Mouse (Mus musculus): ENCODE measurements around the gene Kif13a. TPM values are rescaled to one million over a fixed set of nuclear protein-coding genes. Genes with fewer than 3 reads are reported as not detected.

The Kif13a gene
- polyA plus RNA-seq, 1 experiment: 33.5 TPM

DNA sequence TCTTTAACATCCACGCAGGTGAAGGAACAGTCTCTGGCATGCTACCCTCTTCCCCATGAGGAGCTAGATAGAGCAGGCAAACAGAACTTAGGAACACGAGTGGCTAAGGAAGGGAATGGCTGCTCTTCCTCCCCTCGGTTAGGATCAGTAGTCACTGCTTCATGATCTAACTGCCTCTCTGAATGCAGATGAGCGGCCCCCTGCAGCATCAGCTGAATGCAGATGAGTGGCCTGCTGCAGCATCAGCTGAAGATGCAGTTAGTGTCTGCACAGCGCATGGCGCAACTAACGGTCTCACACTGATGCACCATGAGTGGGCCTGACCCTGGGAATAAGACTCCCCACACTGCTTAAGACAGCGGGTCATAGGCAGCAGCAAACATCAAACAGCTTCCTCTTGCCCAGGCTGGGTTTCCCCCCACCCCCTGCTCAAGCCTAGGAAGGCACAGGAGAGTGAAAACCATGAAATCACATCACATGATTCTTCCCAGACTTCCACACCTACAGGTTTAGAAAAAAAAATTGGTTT lies 170.3 kb downstream of the Kif13a start:
- no peak for TF ChIP-seq CTCF (IDR thresholded peaks at IDR 0.05; ENCODE audit: extremely low read depth, insufficient read length, insufficient replicate concordance, low read depth, low read length)
- TF ChIP-seq POLR2A (IDR thresholded peaks at IDR 0.05; ENCODE audit: low read depth, low read length): no peak
- WGBS: 86% methylated on average over 8 of the region's 8 CpGs
- no peak overlapping the region for H3K27ac ChIP-seq (ENCODE audit: insufficient read depth, low read depth, low read length)
- H3K4me3 ChIP-seq (ENCODE audit: low read depth, low read length): no peak overlapping the region
- H3K36me3 ChIP-seq (ENCODE audit: control insufficient read depth, insufficient read depth, low read length): peaks cover 51% of the 10 kb centered on the region
- H3K4me1 ChIP-seq (ENCODE audit: control insufficient read depth, insufficient read depth, insufficient read length, low read length): no peaks in the 10 kb centered on the region
- no peaks in the 10 kb centered on the region for H3K27me3 ChIP-seq (ENCODE audit: control insufficient read depth, insufficient read depth, low read length)

DNA sequence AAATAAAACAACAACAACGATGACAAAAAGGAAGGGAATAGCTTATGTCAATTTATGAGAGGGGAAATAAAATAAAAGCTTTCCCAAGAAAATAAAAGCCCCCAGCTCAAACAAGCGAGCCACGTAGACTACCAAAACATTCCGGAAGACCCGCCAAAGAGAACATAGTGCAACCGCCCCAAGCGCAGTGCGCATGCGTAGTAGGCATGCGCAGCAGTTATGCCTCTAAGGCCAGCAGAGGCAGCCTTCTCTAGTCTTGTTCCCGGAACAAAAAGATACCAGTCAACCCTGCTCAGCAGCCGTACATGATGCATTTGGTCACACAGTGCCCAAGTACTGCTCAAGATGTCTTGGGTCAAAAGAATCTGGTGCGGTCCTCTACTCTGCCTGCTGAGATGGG lies 171.0 kb downstream of the Kif13a start:
- no peak overlapping the region for H3K27ac ChIP-seq (ENCODE audit: insufficient read depth, low read depth, low read length)
- H3K36me3 ChIP-seq (ENCODE audit: control insufficient read depth, insufficient read depth, low read length): peaks cover 48% of the 10 kb centered on the region
- H3K27me3 ChIP-seq (ENCODE audit: control insufficient read depth, insufficient read depth, low read length): no peaks in the 10 kb centered on the region
- H3K4me1 ChIP-seq (ENCODE audit: control insufficient read depth, insufficient read depth, insufficient read length, low read length): no peaks in the 10 kb centered on the region
- WGBS: 97% methylated on average over 13 of the region's 13 CpGs
- H3K4me3 ChIP-seq (ENCODE audit: low read depth, low read length): no peak overlapping the region
- TF ChIP-seq POLR2A (IDR thresholded peaks at IDR 0.05; ENCODE audit: low read depth, low read length): no peak
- no peak for TF ChIP-seq CTCF (IDR thresholded peaks at IDR 0.05; ENCODE audit: extremely low read depth, insufficient read length, insufficient replicate concordance, low read depth, low read length)

- no peaks in the 10 kb centered on the region for H3K4me1 ChIP-seq (ENCODE audit: control insufficient read depth, insufficient read depth, insufficient read length, low read length)
- 90% methylated on average over 7 of the region's 7 CpGs for WGBS
- H3K36me3 ChIP-seq (ENCODE audit: control insufficient read depth, insufficient read depth, low read length): peaks cover 48% of the 10 kb centered on the region
- no peak overlapping the region for H3K4me3 ChIP-seq (ENCODE audit: low read depth, low read length)
- TF ChIP-seq POLR2A (IDR thresholded peaks at IDR 0.05; ENCODE audit: low read depth, low read length) (no peak), CTCF (IDR thresholded peaks at IDR 0.05; ENCODE audit: extremely low read depth, insufficient read length, insufficient replicate concordance, low read depth, low read length) (no peak)
- no peak overlapping the region for H3K27ac ChIP-seq (ENCODE audit: insufficient read depth, low read depth, low read length)
- no peaks in the 10 kb centered on the region for H3K27me3 ChIP-seq (ENCODE audit: control insufficient read depth, insufficient read depth, low read length)
Measured at GRCm38 (mm10) chr13:46757946-46758345, 171.7 kb downstream of the Kif13a start.

DNA sequence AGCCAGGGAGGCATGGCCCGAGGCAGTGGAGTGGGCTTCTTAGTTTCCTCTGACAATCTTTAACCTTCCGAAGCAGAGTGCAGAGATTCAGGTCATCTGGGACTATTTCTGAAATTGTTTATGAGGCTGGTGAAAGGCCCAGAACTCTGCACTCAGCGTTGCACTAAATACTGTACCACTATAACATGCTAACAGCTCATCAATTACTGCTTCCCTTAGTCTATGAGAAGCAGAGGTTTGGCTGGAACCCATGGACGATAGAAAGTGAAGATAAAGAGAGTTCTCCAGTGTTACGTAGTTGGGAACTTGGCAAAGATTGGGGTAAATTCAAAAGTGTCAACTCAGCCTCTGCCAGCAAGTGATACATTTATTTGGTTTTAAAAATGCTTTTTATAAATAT lies 176.4 kb downstream of the Kif13a start:
- no peak for TF ChIP-seq POLR2A (IDR thresholded peaks at IDR 0.05; ENCODE audit: low read depth, low read length)
- no peak for TF ChIP-seq CTCF (IDR thresholded peaks at IDR 0.05; ENCODE audit: extremely low read depth, insufficient read length, insufficient replicate concordance, low read depth, low read length)
- Histone ChIP-seq H3K4me3 (ENCODE audit: low read depth, low read length) (no peak overlapping the region), H3K36me3 (ENCODE audit: control insufficient read depth, insufficient read depth, low read length) (peaks cover 51% of the 10 kb centered on the region), H3K27me3 (ENCODE audit: control insufficient read depth, insufficient read depth, low read length) (no peaks in the 10 kb centered on the region), H3K4me1 (ENCODE audit: control insufficient read depth, insufficient read depth, insufficient read length, low read length) (no peaks in the 10 kb centered on the region), H3K27ac (ENCODE audit: insufficient read depth, low read depth, low read length) (no peak overlapping the region)
- WGBS: 84% methylated on average over 5 of the region's 5 CpGs

DNA sequence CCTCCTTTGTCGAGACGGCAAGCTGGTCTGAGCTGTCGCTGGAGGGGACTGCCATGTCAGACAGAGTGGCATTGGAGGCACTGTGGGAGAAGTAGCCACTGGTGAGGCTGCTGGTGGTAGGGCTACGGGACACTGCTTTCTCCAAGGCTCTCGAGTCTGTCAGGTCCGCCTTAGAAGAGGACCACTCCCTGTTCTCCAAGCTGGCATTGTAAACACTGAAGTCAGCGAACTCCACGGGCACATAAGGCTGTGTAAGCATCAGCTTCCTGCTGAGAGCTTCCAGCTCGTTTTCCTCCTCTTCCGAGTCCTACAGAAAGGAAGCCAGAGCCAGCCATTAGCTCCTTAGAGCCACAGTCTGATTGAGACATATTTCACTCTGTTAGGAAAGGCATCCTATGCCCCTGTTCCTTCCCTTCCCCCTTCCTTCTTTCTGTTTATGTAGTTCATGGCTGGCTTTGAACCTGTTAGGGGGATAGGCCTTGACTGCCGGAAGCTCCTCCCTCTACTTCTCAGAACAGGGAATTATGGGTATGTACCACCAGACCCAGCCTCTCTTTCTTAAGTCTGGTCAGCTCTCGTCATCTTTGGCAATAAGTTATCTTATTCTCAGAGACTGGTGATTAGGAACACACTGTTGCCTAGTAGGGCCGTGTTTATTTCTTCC lies 177.0 kb downstream of the Kif13a start:
- Histone ChIP-seq H3K27ac (ENCODE audit: insufficient read depth, low read depth, low read length) (no peak overlapping the region), H3K36me3 (ENCODE audit: control insufficient read depth, insufficient read depth, low read length) (peaks cover 49% of the 10 kb centered on the region)

GRCm38 (mm10) chr13:46748138-46748873 lies 181.4 kb downstream of the Kif13a start:
- Histone ChIP-seq H3K27ac (ENCODE audit: insufficient read depth, low read depth, low read length) (no peak overlapping the region), H3K27me3 (ENCODE audit: control insufficient read depth, insufficient read depth, low read length) (no peaks in the 10 kb centered on the region), H3K4me1 (ENCODE audit: control insufficient read depth, insufficient read depth, insufficient read length, low read length) (no peaks in the 10 kb centered on the region), H3K36me3 (ENCODE audit: control insufficient read depth, insufficient read depth, low read length) (peaks cover 38% of the 10 kb centered on the region), H3K4me3 (ENCODE audit: low read depth, low read length) (no peak overlapping the region)
- WGBS: 70% methylated on average over 5 of the region's 5 CpGs
- TF ChIP-seq POLR2A (IDR thresholded peaks at IDR 0.05; ENCODE audit: low read depth, low read length) (no peak), CTCF (IDR thresholded peaks at IDR 0.05; ENCODE audit: extremely low read depth, insufficient read length, insufficient replicate concordance, low read depth, low read length) (no peak)

More for the DNA sequence above, 177.0 kb downstream of the Kif13a start:
- no peak for TF ChIP-seq CTCF (IDR thresholded peaks at IDR 0.05; ENCODE audit: extremely low read depth, insufficient read length, insufficient replicate concordance, low read depth, low read length)
- TF ChIP-seq POLR2A (IDR thresholded peaks at IDR 0.05; ENCODE audit: low read depth, low read length): no peak
- Histone ChIP-seq H3K4me1 (ENCODE audit: control insufficient read depth, insufficient read depth, insufficient read length, low read length) (no peaks in the 10 kb centered on the region), H3K27me3 (ENCODE audit: control insufficient read depth, insufficient read depth, low read length) (no peaks in the 10 kb centered on the region), H3K4me3 (ENCODE audit: low read depth, low read length) (no peak overlapping the region)
- 75% methylated on average over 13 of the region's 13 CpGs for WGBS

DNA sequence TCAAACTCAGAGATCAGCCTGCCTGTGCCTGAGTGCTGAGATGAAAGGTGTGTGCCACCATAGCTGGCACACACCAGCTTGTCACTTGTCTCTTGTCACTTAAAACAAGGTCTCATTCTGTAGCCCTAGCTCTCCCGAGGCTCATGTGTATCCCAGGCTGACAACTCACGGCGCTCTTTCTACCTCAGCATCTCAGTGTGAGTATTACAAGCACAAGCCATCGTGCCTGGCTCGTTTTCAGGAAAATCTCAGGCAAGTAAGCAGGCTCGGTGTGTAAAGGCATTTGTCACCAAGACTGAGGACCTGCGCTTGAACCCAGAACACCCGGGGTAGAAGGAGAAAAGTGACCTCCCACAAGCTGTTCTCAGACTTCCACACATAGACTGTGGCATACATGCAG lies 185.8 kb downstream of the Kif13a start:
- H3K4me3 ChIP-seq (ENCODE audit: low read depth, low read length): no peak overlapping the region
- H3K27ac ChIP-seq (ENCODE audit: insufficient read depth, low read depth, low read length): no peak overlapping the region
- H3K4me1 ChIP-seq (ENCODE audit: control insufficient read depth, insufficient read depth, insufficient read length, low read length): no peaks in the 10 kb centered on the region; the same call in 1 of the 2 replicates
- H3K27me3 ChIP-seq (ENCODE audit: control insufficient read depth, insufficient read depth, low read length): no peaks in the 10 kb centered on the region
- 84% methylated on average over 8 of the region's 8 CpGs for WGBS
- no peaks in the 10 kb centered on the region for H3K36me3 ChIP-seq (ENCODE audit: control insufficient read depth, insufficient read depth, low read length)
- TF ChIP-seq POLR2A (IDR thresholded peaks at IDR 0.05; ENCODE audit: low read depth, low read length) (no peak), CTCF (IDR thresholded peaks at IDR 0.05; ENCODE audit: extremely low read depth, insufficient read length, insufficient replicate concordance, low read depth, low read length) (no peak)
